8 mouse cellular contexts compared by ENCODE assay signal in the genomic region with DNA sequence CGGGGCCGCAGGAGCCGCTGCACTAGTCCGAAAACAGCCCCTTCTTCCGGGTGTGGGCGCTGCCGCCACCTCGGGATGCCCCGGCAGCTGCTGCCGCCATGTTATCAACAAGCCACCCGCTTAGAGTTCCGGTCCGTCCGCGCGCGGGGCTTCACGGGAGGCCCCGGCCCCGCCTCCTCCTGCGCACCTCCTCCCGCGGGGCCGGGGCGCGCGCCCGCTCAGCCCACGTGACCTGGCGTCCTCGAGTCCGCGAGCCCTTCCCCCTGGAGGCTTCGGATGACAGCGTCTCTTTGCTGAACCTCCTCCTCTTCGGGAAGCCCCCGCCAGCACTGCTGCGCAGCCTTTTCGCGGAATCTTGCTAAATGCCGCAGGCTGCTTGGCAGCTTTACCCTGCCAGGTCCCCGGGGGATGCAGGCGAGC. TPM values are rescaled to one million over a fixed set of nuclear protein-coding genes. Genes with fewer than 3 reads are reported as not detected.
DNase-seq lines count a peak whose midpoint lies in the region; ATAC-seq lines count a peak whose summit lies in the region.

TSS of gene Akap10 (minus strand) at position 155 of the 420 bp plus-strand sequence.

- H3K4me1 ChIP-seq in lung, embryonic 16.5 days (replicated peaks; ENCODE audit: control insufficient read depth, insufficient read depth, low read length): peaks cover 3% of the 10 kb centered on the region

- H3K4me2 ChIP-seq in lung, embryonic 16.5 days (ENCODE audit: low read depth, low read length): peak within 1 kb of the TSS; percentile 66

- peak within 1 kb of the TSS; percentile 81 for H3K4me3 ChIP-seq in lung, embryonic 16.5 days (ENCODE audit: low read length)

- H3K27me3 ChIP-seq in lung, embryonic 16.5 days (ENCODE audit: control insufficient read depth, insufficient read depth, low read depth, low read length): no peaks in the 10 kb centered on the region

- H3K9me3 ChIP-seq in lung, embryonic 16.5 days (ENCODE audit: control insufficient read depth, low read length): no peaks in the 10 kb centered on the region

- peak within 1 kb of the TSS; percentile 90 for H3K9ac ChIP-seq in lung, embryonic 16.5 days (ENCODE audit: low read length)

- no peaks in the 10 kb centered on the region for H3K36me3 ChIP-seq in lung, embryonic 16.5 days (ENCODE audit: control insufficient read depth, insufficient read depth, low read length)

- peak; percentile 68 to 90 for ATAC-seq in hematopoietic stem cell, adult 5-6 weeks (replicated peaks in 1 of 2; ENCODE audit: insufficient read depth in 1 of 2, low FRiP score in 2 of 2, low TSS enrichment in 1 of 2, low read depth in 1 of 2, poor library complexity in 2 of 2, severe bottlenecking in 2 of 2)
- peak; percentile 99 for ATAC-seq in lung, embryonic 16.5 days (ENCODE audit: low read depth)

- peak within 1 kb of the TSS; percentile 95 for H3K27ac ChIP-seq in lung, embryonic 16.5 days (ENCODE audit: low read length)

- peak; percentile 87 for DNase-seq in MEL-GATA-1-ER (ENCODE audit: extremely low read depth, low read depth)
- DNase-seq in cerebellum, adult 8-10 months: peak; percentile 92
- peak; percentile 90 for DNase-seq in forelimb bud, embryonic 11.5 days (ENCODE audit: low read depth, low spot score)
- peak; percentile 71 for DNase-seq in layer of hippocampus, adult 9-10 months (ENCODE audit: low spot score)
- DNase-seq in ovary, postnatal 10 days (ENCODE audit: low spot score): peak; percentile 82
- peak; percentile 93 for DNase-seq in thymus, postnatal 10 days (ENCODE audit: low spot score in 2 of 2)

- under 1% methylated on average over 41 of the region's 43 CpGs for WGBS in lung, embryonic 16.5 days

RNA-seq across cellular contexts. Expression of gene Akap10, which starts in this region (rescaled TPM):
- total RNA-seq in hematopoietic stem cell, adult 5-6 weeks (2017): 46.7 and 47.2 TPM in 2 replicates
- 14.6 and 15.5 TPM in 2 replicates for polyA plus RNA-seq in lung, embryonic 16.5 days (2015; fragmentation: Nextera tagmentation; extraction: Ambion mirVana)

Comparison
In these comparisons a context has a peak if more than half of its experiments do, and no peak if none do; other contexts are left out.
1. Peak in every context shown above with its lines: DNase-seq, ATAC-seq, H3K4me3 ChIP-seq and H3K27ac ChIP-seq.